Mouse (Mus musculus): ENCODE measurements around the gene Tbc1d9b. TPM values are rescaled to one million over a fixed set of nuclear protein-coding genes. Genes with fewer than 3 reads are reported as not detected.

The Tbc1d9b gene
- polyA plus RNA-seq, 1 experiment: 58.7 TPM

DNA sequence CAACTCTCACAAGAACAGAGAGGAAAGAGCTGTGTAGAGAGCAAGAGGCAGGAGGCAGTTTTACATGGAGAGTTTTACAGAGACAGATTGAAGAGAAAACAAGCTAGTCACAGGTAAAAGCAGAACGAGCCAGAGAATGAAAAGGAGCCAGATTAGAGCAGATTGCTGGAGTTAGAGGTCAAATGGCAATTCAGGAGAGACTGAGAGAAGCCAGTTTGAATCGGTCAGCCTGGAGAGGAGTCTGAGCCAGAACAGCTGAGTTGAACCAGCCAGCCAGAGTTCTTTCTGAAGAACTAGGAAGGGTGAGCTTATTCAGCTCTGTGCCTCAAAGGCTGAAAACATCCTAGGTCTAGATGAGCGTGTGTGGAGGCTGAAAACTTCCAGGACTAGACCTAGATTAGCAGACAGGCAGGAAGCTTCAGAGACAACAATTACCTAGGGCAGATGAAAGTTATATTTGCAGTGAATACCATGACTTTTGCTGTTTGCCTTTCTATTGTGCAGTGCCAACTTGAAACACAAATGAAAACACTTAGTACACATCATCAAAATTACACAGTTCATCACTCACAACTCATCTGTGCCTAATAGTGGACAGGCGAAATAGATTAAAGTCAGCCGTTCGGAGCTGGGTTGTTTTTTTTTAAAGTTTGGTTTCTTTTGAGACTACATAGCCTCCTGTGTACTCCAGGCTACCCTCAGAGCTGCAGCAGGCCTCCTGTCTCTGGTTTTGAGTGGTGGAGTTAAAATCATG is 49.5 kb downstream of the Tbc1d9b start:
- Histone ChIP-seq H3K4me3 (ENCODE audit: control insufficient read depth, insufficient read depth, low read length) (no peak overlapping the region), H3K4me1 (replicated peaks; ENCODE audit: control insufficient read depth, insufficient read depth, low read length) (no peaks in the 10 kb centered on the region), H3K36me3 (ENCODE audit: control insufficient read depth, insufficient read depth, low read length) (no peaks in the 10 kb centered on the region), H3K27me3 (ENCODE audit: control insufficient read depth, insufficient read depth, low read length) (no peaks in the 10 kb centered on the region), H3K27ac (ENCODE audit: control insufficient read depth, insufficient read depth, low read length) (no peak overlapping the region)
- DNase-seq: no peak
- no peak for TF ChIP-seq POLR2A (IDR thresholded peaks at IDR 0.05; ENCODE audit: control insufficient read depth, extremely low read depth, insufficient read depth, low read length, poor library complexity)
- TF ChIP-seq CTCF (IDR thresholded peaks at IDR 0.05; ENCODE audit: borderline replicate concordance, control insufficient read depth, extremely low read depth, insufficient read depth, low read length, poor library complexity): no peak
- 95% methylated on average over 6 of the region's 6 CpGs for WGBS

DNA sequence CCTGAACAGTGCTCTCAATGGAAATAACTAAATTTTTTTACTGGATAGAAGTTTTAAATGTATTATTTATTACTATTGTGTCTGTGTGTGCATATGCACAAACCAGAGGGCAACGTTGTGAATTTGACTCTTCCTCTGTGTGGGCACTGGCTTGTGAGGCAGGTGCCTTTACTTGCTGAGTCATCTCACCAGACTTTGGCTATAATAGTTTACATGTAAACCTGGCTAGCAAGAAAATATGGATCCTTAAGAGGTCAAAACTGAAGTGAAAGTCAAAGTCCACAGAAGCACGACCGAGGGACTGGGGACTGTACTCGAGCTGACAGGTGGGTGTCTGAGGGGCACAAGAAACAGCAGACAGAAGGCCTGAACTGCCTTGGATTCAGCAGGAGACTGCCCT is 51.5 kb downstream of the Tbc1d9b start:
- H3K36me3 ChIP-seq (ENCODE audit: control insufficient read depth, insufficient read depth, low read length): no peaks in the 10 kb centered on the region
- TF ChIP-seq POLR2A (IDR thresholded peaks at IDR 0.05; ENCODE audit: control insufficient read depth, extremely low read depth, insufficient read depth, low read length, poor library complexity) (no peak), CTCF (IDR thresholded peaks at IDR 0.05; ENCODE audit: borderline replicate concordance, control insufficient read depth, extremely low read depth, insufficient read depth, low read length, poor library complexity) (no peak)
- 51% methylated on average over 4 of the region's 4 CpGs for WGBS
- H3K27me3 ChIP-seq (ENCODE audit: control insufficient read depth, insufficient read depth, low read length): no peaks in the 10 kb centered on the region
- no peak overlapping the region for H3K27ac ChIP-seq (ENCODE audit: control insufficient read depth, insufficient read depth, low read length)
- no peak for DNase-seq
- H3K4me1 ChIP-seq (replicated peaks; ENCODE audit: control insufficient read depth, insufficient read depth, low read length): no peaks in the 10 kb centered on the region
- H3K4me3 ChIP-seq (ENCODE audit: control insufficient read depth, insufficient read depth, low read length): no peak overlapping the region

DNA sequence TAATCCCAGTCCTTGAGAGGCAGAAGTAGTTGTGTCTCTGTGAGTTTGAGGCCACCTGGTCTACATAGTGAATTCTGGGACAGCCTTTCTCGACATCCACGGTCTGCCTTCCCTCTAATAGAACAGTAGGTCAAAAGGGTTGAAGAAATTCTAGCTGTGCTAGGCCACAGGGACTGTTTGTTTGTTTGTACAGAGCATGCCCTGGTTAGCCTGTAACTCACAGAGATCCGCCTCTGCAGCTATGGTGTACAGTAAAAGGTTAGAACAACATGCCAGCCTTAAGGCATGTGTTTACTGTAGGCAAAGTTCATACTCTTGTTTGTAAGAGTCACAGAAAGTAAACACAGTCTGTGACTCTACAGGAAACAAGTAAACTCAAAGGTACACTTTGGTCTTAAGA is 53.6 kb downstream of the Tbc1d9b start:
- Histone ChIP-seq H3K36me3 (ENCODE audit: control insufficient read depth, insufficient read depth, low read length) (no peaks in the 10 kb centered on the region), H3K4me3 (ENCODE audit: control insufficient read depth, insufficient read depth, low read length) (no peak overlapping the region), H3K27ac (ENCODE audit: control insufficient read depth, insufficient read depth, low read length) (no peak overlapping the region), H3K27me3 (ENCODE audit: control insufficient read depth, insufficient read depth, low read length) (no peaks in the 10 kb centered on the region), H3K4me1 (replicated peaks; ENCODE audit: control insufficient read depth, insufficient read depth, low read length) (no peaks in the 10 kb centered on the region)
- WGBS: 92% methylated on average over 3 of the region's 3 CpGs
- no peak for TF ChIP-seq POLR2A (IDR thresholded peaks at IDR 0.05; ENCODE audit: control insufficient read depth, extremely low read depth, insufficient read depth, low read length, poor library complexity)
- TF ChIP-seq CTCF (IDR thresholded peaks at IDR 0.05; ENCODE audit: borderline replicate concordance, control insufficient read depth, extremely low read depth, insufficient read depth, low read length, poor library complexity): no peak
- no peak for DNase-seq

DNA sequence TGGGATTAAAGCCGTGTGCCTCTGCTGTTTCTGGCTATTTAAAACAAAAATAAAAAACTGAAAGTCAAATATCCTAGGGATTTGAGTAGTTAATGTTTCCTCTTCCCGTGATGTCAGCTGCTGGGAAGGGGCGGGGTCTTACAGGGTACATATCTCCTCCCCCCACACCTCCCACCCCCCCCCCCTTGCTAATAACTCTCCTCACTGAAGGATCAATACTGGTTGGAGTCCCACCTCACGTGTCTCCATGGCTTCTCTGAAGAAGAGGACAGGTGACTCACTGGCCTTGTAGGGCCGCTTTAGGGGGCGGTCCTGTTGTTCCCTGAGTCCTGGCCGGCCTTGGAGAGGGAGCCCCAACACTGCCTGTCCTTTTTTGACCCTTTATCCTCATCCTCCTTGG is 57.5 kb downstream of the Tbc1d9b start:
- Histone ChIP-seq H3K27me3 (ENCODE audit: control insufficient read depth, insufficient read depth, low read length) (no peaks in the 10 kb centered on the region), H3K4me1 (replicated peaks; ENCODE audit: control insufficient read depth, insufficient read depth, low read length) (no peaks in the 10 kb centered on the region), H3K36me3 (ENCODE audit: control insufficient read depth, insufficient read depth, low read length) (no peaks in the 10 kb centered on the region), H3K27ac (ENCODE audit: control insufficient read depth, insufficient read depth, low read length) (no peak overlapping the region), H3K4me3 (ENCODE audit: control insufficient read depth, insufficient read depth, low read length) (no peak overlapping the region)
- 97% methylated on average over 7 of the region's 7 CpGs for WGBS
- no peak for DNase-seq
- TF ChIP-seq POLR2A (IDR thresholded peaks at IDR 0.05; ENCODE audit: control insufficient read depth, extremely low read depth, insufficient read depth, low read length, poor library complexity) (no peak), CTCF (IDR thresholded peaks at IDR 0.05; ENCODE audit: borderline replicate concordance, control insufficient read depth, extremely low read depth, insufficient read depth, low read length, poor library complexity) (no peak)

DNA sequence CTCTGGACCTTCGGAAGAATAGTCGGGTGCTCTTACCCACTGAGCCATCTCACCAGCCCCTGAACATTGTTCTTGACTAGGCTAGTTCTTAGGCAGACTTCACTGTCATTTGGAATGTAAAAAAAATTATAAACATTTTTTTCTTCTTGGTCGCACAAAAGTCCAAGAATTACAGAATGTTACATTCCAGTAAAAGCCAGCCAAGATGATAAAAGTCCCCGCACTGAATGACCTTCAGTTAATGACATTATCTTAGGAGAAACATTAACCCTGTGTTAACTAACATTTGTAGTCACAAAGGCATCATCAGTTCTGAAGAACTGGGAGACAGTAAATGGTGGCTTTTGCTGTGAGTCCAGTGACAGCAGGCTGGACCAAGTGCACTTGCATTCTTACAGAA is 59.2 kb downstream of the Tbc1d9b start:
- no peak for DNase-seq
- no peak overlapping the region for H3K4me3 ChIP-seq (ENCODE audit: control insufficient read depth, insufficient read depth, low read length)
- WGBS: 94% methylated on average over 4 of the region's 4 CpGs
- no peak for TF ChIP-seq CTCF (IDR thresholded peaks at IDR 0.05; ENCODE audit: borderline replicate concordance, control insufficient read depth, extremely low read depth, insufficient read depth, low read length, poor library complexity)
- no peak for TF ChIP-seq POLR2A (IDR thresholded peaks at IDR 0.05; ENCODE audit: control insufficient read depth, extremely low read depth, insufficient read depth, low read length, poor library complexity)
- H3K27ac ChIP-seq (ENCODE audit: control insufficient read depth, insufficient read depth, low read length): no peak overlapping the region
- no peaks in the 10 kb centered on the region for H3K4me1 ChIP-seq (replicated peaks; ENCODE audit: control insufficient read depth, insufficient read depth, low read length)
- H3K27me3 ChIP-seq (ENCODE audit: control insufficient read depth, insufficient read depth, low read length): no peaks in the 10 kb centered on the region
- H3K36me3 ChIP-seq (ENCODE audit: control insufficient read depth, insufficient read depth, low read length): no peaks in the 10 kb centered on the region

DNA sequence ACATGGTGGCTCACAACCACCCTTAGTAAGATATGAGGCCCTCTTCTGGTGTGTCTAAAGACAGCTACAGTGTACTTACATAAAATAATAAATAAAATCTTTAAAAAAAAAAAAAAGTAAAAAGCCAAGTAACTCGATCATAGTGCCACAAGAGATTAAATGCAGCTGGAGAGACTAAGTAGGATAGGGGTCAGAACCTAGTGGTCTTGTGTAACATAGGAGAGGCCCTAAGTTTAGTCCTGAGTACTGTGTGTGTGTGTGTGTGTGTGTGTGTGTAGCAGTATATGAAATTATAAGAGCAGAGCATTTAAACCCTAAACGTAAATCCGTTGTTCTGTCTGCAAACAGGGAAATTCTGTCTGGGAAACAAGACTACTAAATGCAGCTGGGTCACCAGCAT is 61.1 kb downstream of the Tbc1d9b start:
- no peak for TF ChIP-seq CTCF (IDR thresholded peaks at IDR 0.05; ENCODE audit: borderline replicate concordance, control insufficient read depth, extremely low read depth, insufficient read depth, low read length, poor library complexity)
- TF ChIP-seq POLR2A (IDR thresholded peaks at IDR 0.05; ENCODE audit: control insufficient read depth, extremely low read depth, insufficient read depth, low read length, poor library complexity): no peak
- Histone ChIP-seq H3K4me3 (ENCODE audit: control insufficient read depth, insufficient read depth, low read length) (no peak overlapping the region), H3K36me3 (ENCODE audit: control insufficient read depth, insufficient read depth, low read length) (no peaks in the 10 kb centered on the region), H3K4me1 (replicated peaks; ENCODE audit: control insufficient read depth, insufficient read depth, low read length) (no peaks in the 10 kb centered on the region), H3K27ac (ENCODE audit: control insufficient read depth, insufficient read depth, low read length) (no peak overlapping the region), H3K27me3 (ENCODE audit: control insufficient read depth, insufficient read depth, low read length) (no peaks in the 10 kb centered on the region)
- 96% methylated on average over 3 of the region's 3 CpGs for WGBS
- no peak for DNase-seq

DNA sequence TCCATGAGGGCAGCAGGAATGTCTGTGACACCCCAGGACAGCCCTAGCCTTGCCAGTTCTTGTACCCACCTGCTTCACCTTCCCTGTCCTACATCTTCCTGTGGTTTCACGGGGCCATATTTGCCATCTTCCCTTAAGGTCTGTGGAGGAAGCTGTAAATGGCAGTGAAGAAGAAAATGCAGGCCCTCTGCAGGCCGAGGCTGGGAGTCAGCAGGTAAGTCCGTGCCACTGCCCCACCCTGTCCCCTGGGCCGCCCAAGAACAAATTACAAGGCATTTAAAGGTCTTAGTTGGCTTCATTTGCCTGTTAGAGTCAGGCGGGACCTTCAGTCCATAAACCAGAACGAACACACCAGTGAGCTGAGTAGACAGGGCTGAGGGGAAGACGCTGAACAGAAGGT is 62.9 kb downstream of the Tbc1d9b start:
- TF ChIP-seq CTCF (IDR thresholded peaks at IDR 0.05; ENCODE audit: borderline replicate concordance, control insufficient read depth, extremely low read depth, insufficient read depth, low read length, poor library complexity): no peak
- no peak for TF ChIP-seq POLR2A (IDR thresholded peaks at IDR 0.05; ENCODE audit: control insufficient read depth, extremely low read depth, insufficient read depth, low read length, poor library complexity)
- Histone ChIP-seq H3K27me3 (ENCODE audit: control insufficient read depth, insufficient read depth, low read length) (no peaks in the 10 kb centered on the region), H3K36me3 (ENCODE audit: control insufficient read depth, insufficient read depth, low read length) (peaks cover 7% of the 10 kb centered on the region), H3K4me3 (ENCODE audit: control insufficient read depth, insufficient read depth, low read length) (no peak overlapping the region), H3K4me1 (replicated peaks; ENCODE audit: control insufficient read depth, insufficient read depth, low read length) (no peaks in the 10 kb centered on the region), H3K27ac (ENCODE audit: control insufficient read depth, insufficient read depth, low read length) (no peak overlapping the region)
- no peak for DNase-seq
- 89% methylated on average over 7 of the region's 7 CpGs for WGBS
